Mouse (Mus musculus): Measurements from ENCODE around the gene 4930523C07Rik. TPM values are rescaled to one million over a fixed set of nuclear protein-coding genes. Genes with fewer than 3 reads are reported as not detected.

The 4930523C07Rik gene
- polyA plus RNA-seq, 1 experiment: 10.4 TPM

- TF ChIP-seq CTCF (IDR thresholded peaks at IDR 0.05; ENCODE audit: borderline replicate concordance, insufficient read depth, low read length): no peak
- no peak for TF ChIP-seq POLR2A (IDR thresholded peaks at IDR 0.05; ENCODE audit: low read depth, low read length)
- Histone ChIP-seq H3K4me1 (ENCODE audit: control insufficient read depth, insufficient read depth, low read length) (no peaks in the 10 kb centered on the region), H3K27ac (ENCODE audit: insufficient read depth, low read length) (no peak overlapping the region), H3K4me3 (ENCODE audit: insufficient read depth, low read length) (no peak overlapping the region)
These were observed 10.3 kb downstream of the 4930523C07Rik start for GRCm38 (mm10) chr1:160054366-160055078.

GRCm38 (mm10) chr1:160057657-160058056 lies 13.5 kb downstream of the 4930523C07Rik start:
- Histone ChIP-seq H3K27ac (ENCODE audit: insufficient read depth, low read length) (no peak overlapping the region), H3K4me3 (ENCODE audit: insufficient read depth, low read length) (no peak overlapping the region), H3K4me1 (ENCODE audit: control insufficient read depth, insufficient read depth, low read length) (peaks cover 4% of the 10 kb centered on the region; the same call in 1 of the 2 replicates)
- TF ChIP-seq POLR2A (IDR thresholded peaks at IDR 0.05; ENCODE audit: low read depth, low read length) (no peak), CTCF (IDR thresholded peaks at IDR 0.05; ENCODE audit: borderline replicate concordance, insufficient read depth, low read length) (no peak)

- no peak overlapping the region for H3K4me3 ChIP-seq (ENCODE audit: insufficient read depth, low read length)
- peaks cover 4% of the 10 kb centered on the region; the same call in 1 of the 2 replicates for H3K4me1 ChIP-seq (ENCODE audit: control insufficient read depth, insufficient read depth, low read length)
- peak overlapping the region; percentile 65; the same call in 1 of the 2 replicates for H3K27ac ChIP-seq (ENCODE audit: insufficient read depth, low read length)
- TF ChIP-seq POLR2A (IDR thresholded peaks at IDR 0.05; ENCODE audit: low read depth, low read length): no peak
- no peak for TF ChIP-seq CTCF (IDR thresholded peaks at IDR 0.05; ENCODE audit: borderline replicate concordance, insufficient read depth, low read length)
These were observed 15.7 kb downstream of the 4930523C07Rik start for GRCm38 (mm10) chr1:160059908-160060307.

- Histone ChIP-seq H3K4me1 (ENCODE audit: control insufficient read depth, insufficient read depth, low read length) (peaks cover 4% of the 10 kb centered on the region; the same call in 1 of the 2 replicates), H3K27ac (ENCODE audit: insufficient read depth, low read length) (peak overlapping the region; percentile 65; the same call in 1 of the 2 replicates), H3K4me3 (ENCODE audit: insufficient read depth, low read length) (no peak overlapping the region)
- TF ChIP-seq POLR2A (IDR thresholded peaks at IDR 0.05; ENCODE audit: low read depth, low read length): no peak
- TF ChIP-seq CTCF (IDR thresholded peaks at IDR 0.05; ENCODE audit: borderline replicate concordance, insufficient read depth, low read length): no peak
These were observed 16.4 kb downstream of the 4930523C07Rik start for GRCm38 (mm10) chr1:160060542-160060941.

GRCm38 (mm10) chr1:160061321-160061720 lies 17.1 kb downstream of the 4930523C07Rik start:
- Histone ChIP-seq H3K4me3 (ENCODE audit: insufficient read depth, low read length) (no peak overlapping the region), H3K27ac (ENCODE audit: insufficient read depth, low read length) (no peak overlapping the region), H3K4me1 (ENCODE audit: control insufficient read depth, insufficient read depth, low read length) (peaks cover 4% of the 10 kb centered on the region; the same call in 1 of the 2 replicates)
- no peak for TF ChIP-seq CTCF (IDR thresholded peaks at IDR 0.05; ENCODE audit: borderline replicate concordance, insufficient read depth, low read length)
- TF ChIP-seq POLR2A (IDR thresholded peaks at IDR 0.05; ENCODE audit: low read depth, low read length): no peak

DNA sequence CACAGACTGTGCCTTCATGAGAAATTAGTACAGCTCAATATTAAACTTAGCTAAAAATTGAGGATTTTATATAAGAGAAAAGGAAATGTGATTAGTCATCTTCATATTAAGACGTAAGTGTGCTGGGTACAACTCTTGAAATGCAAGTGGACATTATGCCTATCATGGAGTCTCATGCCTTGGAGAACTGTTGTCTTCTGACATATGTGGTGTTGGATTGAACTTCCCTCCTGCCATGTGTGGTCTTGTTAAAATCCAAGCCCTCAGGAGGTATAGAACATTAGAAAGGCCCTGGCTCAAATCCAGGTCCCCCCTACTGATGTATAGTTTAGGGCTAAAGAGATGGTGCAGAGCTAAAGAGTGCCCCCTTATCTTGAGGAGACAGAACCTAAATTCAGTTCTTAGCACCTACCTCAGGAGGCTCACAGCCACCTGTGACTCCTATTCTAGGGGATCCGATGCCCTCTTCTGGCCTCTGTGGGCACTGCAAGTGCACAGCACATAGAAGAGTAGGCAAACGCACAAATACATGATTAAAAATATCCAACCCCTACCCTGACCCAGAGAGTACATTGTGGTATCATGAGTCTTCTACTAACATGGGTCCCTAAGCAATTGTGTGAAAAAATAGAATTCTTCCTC lies 17.7 kb downstream of the 4930523C07Rik start:
- Histone ChIP-seq H3K4me1 (ENCODE audit: control insufficient read depth, insufficient read depth, low read length) (peaks cover 4% of the 10 kb centered on the region; the same call in 1 of the 2 replicates), H3K27ac (ENCODE audit: insufficient read depth, low read length) (no peak overlapping the region), H3K4me3 (ENCODE audit: insufficient read depth, low read length) (no peak overlapping the region)
- TF ChIP-seq POLR2A (IDR thresholded peaks at IDR 0.05; ENCODE audit: low read depth, low read length) (no peak), CTCF (IDR thresholded peaks at IDR 0.05; ENCODE audit: borderline replicate concordance, insufficient read depth, low read length) (0 out of 2 replicates have a peak, but pooled peaks have one; percentile 14)

- TF ChIP-seq POLR2A (IDR thresholded peaks at IDR 0.05; ENCODE audit: low read depth, low read length): no peak
- TF ChIP-seq CTCF (IDR thresholded peaks at IDR 0.05; ENCODE audit: borderline replicate concordance, insufficient read depth, low read length): no peak
- H3K4me1 ChIP-seq (ENCODE audit: control insufficient read depth, insufficient read depth, low read length): peaks cover 4% of the 10 kb centered on the region; the same call in 1 of the 2 replicates
- H3K4me3 ChIP-seq (ENCODE audit: insufficient read depth, low read length): no peak overlapping the region
- no peak overlapping the region for H3K27ac ChIP-seq (ENCODE audit: insufficient read depth, low read length)
These were observed 20.5 kb downstream of the 4930523C07Rik start for GRCm38 (mm10) chr1:160064547-160065144.

GRCm38 (mm10) chr1:160078882-160079661 lies 34.9 kb downstream of the 4930523C07Rik start:
- no peak overlapping the region for H3K27ac ChIP-seq (ENCODE audit: insufficient read depth, low read length)
- no peaks in the 10 kb centered on the region for H3K4me1 ChIP-seq (ENCODE audit: control insufficient read depth, insufficient read depth, low read length)
- TF ChIP-seq CTCF (IDR thresholded peaks at IDR 0.05; ENCODE audit: borderline replicate concordance, insufficient read depth, low read length): no peak
- TF ChIP-seq POLR2A (IDR thresholded peaks at IDR 0.05; ENCODE audit: low read depth, low read length): no peak
- no peak overlapping the region for H3K4me3 ChIP-seq (ENCODE audit: insufficient read depth, low read length)

DNA sequence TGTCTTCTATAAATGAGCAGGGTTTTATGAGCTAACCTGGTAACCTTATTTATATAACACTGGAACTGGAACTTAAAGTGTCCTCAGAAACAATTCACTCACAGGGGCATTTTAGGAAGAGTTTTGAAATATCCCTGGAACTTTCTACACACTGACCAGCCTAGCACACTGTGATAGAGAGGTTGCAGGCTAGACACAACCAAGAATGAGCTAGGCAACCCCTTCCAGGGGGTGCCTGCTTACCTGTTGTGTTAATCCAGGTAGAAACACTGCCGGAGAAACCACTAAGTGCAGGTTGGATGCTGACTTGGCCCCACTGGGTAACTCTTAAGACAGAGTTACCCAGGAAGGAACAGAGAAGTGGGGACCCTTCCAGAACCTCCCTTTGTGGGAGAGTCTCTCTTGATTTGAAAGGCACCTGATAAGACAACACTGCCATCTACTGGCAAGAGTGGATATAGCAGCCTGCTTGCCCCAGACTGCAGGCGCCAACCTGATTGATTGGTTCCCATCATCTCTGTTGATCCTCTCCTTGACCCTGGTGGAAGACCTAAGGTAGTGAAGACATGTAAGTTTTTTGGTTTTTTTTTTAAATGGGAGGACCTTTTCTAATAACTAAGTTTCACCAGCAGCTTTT lies 36.7 kb downstream of the 4930523C07Rik start:
- TF ChIP-seq POLR2A (IDR thresholded peaks at IDR 0.05; ENCODE audit: low read depth, low read length) (no peak), CTCF (IDR thresholded peaks at IDR 0.05; ENCODE audit: borderline replicate concordance, insufficient read depth, low read length) (peak; percentile 58; the same call in 1 of the 2 replicates)
- Histone ChIP-seq H3K4me1 (ENCODE audit: control insufficient read depth, insufficient read depth, low read length) (no peaks in the 10 kb centered on the region), H3K27ac (ENCODE audit: insufficient read depth, low read length) (no peak overlapping the region), H3K4me3 (ENCODE audit: insufficient read depth, low read length) (no peak overlapping the region)

Measured in embryonic fibroblast, embryonic 13.5 days (primary cell).